Mouse (Mus musculus) ES-E14 (cell line): ENCODE data around the gene Chrm5. TPM values are rescaled to one million over a fixed set of nuclear protein-coding genes. Genes with fewer than 3 reads are reported as not detected.
"Not testable (repeated sequence)": the region's sequence is repeated elsewhere in the genome, so short reads cannot be mapped to it uniquely, and the experiment has no call there.

ENCODE experiments used
- DNase-seq: peaks from one replicate; pipeline ENCODE4 v3.0.0-alpha.2; 2013; ENCODE audit warnings: low read depth, low spot score
- H3K27ac ChIP-seq: 2 replicates; pipeline ENCODE4 v1.5.1; 2012; ENCODE audit warnings: low read depth, mild to moderate bottlenecking, low read length, moderate library complexity, mixed read lengths; ENCODE audit not compliant: poor library complexity, insufficient read depth, severe bottlenecking
- H3K36me3 ChIP-seq: 2 replicates; pipeline ENCODE4 v1.6.1; 2012; ENCODE audit warnings: mild to moderate bottlenecking, low read length, moderate library complexity, mixed read lengths; ENCODE audit not compliant: control insufficient read depth, poor library complexity, insufficient read depth, severe bottlenecking
- H3K4me1 ChIP-seq, 2 experiments: fragments of 150-350 bp in 1 of 2; sonication (generic) in 1 of 2; 2 replicates each; pipeline ENCODE4 v1.6.1; 2012; ENCODE audit warnings: low read length in 2 of 2, mild to moderate bottlenecking in 1 of 2, mixed read lengths in 1 of 2; ENCODE audit not compliant: control insufficient read depth in 2 of 2, insufficient read depth in 2 of 2, poor library complexity in 1 of 2
- H3K4me3 ChIP-seq, 2 experiments: fragments of 150-350 bp in 1 of 2; sonication (generic) in 1 of 2; 2 replicates each; pipeline ENCODE4 v1.5.1; 2012; ENCODE audit warnings: low read length in 2 of 2, low read depth in 1 of 2, mild to moderate bottlenecking in 1 of 2, mixed read lengths in 1 of 2; ENCODE audit not compliant: insufficient read depth in 1 of 2, poor library complexity in 1 of 2, severe bottlenecking in 1 of 2
- H3K9ac ChIP-seq: 2 replicates; pipeline ENCODE4 v1.6.1; 2012; ENCODE audit warnings: low read depth, mild to moderate bottlenecking, low read length, mixed read lengths; ENCODE audit not compliant: poor library complexity, insufficient read depth, severe bottlenecking
- H3K9me3 ChIP-seq: fragments of 150-350 bp; sonication (generic); 2 replicates; pipeline ENCODE4 v1.6.1; 2012; ENCODE audit warnings: low read depth, mild to moderate bottlenecking, low read length; ENCODE audit not compliant: control insufficient read depth, insufficient read depth
- CHD2 ChIP-seq: IDR thresholded peaks from 2 replicates; pipeline ENCODE4 v1.6.1; 2014; ENCODE audit warnings: mild to moderate bottlenecking, low read depth, low read length, inconsistent platforms
- HCFC1 ChIP-seq: IDR thresholded peaks from 2 replicates; pipeline ENCODE4 v1.6.1; 2012; ENCODE audit warnings: low read length, inconsistent platforms, borderline replicate concordance; ENCODE audit not compliant: insufficient read depth
- MAFK ChIP-seq: IDR thresholded peaks from 2 replicates; pipeline ENCODE4 v1.6.1; 2014; ENCODE audit warnings: mild to moderate bottlenecking, low read depth, low read length, inconsistent platforms; ENCODE audit not compliant: insufficient read depth
- ZC3H11A ChIP-seq: IDR thresholded peaks from 2 replicates; pipeline ENCODE4 v1.6.1; 2012; ENCODE audit warnings: low read depth, mild to moderate bottlenecking, inconsistent platforms, low read length, borderline replicate concordance
- ZNF384 ChIP-seq: IDR thresholded peaks from 2 replicates; pipeline ENCODE4 v1.6.1; 2012; ENCODE audit warnings: low read depth, low read length, inconsistent platforms
- in situ Hi-C, 2 experiments: fragments of 600-800 bp; cut with MboI; formaldehyde crosslinking; loops; one replicate each; pipeline ENCODE4 v1.15.1; 2025; ENCODE audit warnings: low sequenced_read_pairs in 2 of 2, inconsistent platforms in 1 of 2; ENCODE audit not compliant: unreplicated experiment in 2 of 2
- total RNA-seq: library from RNA; depleted of rRNA; stranded (reverse); fragments of 300-350 nt; gene quantifications from 2 replicates; pipeline ENCODE4 v1.2.3, GENCODE M21; 2012

The Chrm5 gene
- total RNA-seq, 1 experiment: not detected

- 0 out of 2 replicates have a peak, but pooled peaks cover 1% of the 10 kb centered on the region for H3K36me3 ChIP-seq
- TF ChIP-seq ZNF384 (no peak), HCFC1 (no peak), CHD2 (no peak), ZC3H11A (no peak), MAFK (no peak)
- no peak overlapping the region for H3K4me3 ChIP-seq
These were observed 11.0 kb downstream of the Chrm5 start for GRCm38 (mm10) chr2:112469542-112469941.

DNA sequence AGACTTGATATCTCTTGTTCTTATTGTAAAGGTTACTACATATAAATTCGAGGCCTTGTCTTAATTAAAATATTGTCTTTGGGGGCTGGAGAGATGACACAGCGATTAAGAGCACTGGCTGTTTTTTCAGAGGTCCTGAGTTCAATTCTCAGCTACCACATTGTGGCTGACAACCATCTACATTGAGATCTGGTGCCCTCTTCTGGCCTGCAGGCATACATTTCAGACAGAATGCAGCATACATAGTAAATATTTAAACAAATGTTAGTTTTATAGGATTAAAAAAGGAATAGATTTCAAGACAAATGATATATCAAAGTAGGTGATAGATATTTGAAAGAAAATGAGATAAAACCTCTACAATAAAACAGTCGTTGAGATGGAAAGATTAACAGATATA is 20.0 kb downstream of the Chrm5 start:
- in situ Hi-C loops: no loop called here
- DNase-seq: no peak
- TF ChIP-seq MAFK (no peak), HCFC1 (no peak), ZNF384 (no peak), CHD2 (no peak), ZC3H11A (no peak)
- peaks cover 6% of the 10 kb centered on the region; the same call in 1 of the 2 replicates for H3K36me3 ChIP-seq
- H3K4me1 ChIP-seq: no peaks in the 10 kb centered on the region
- H3K9me3 ChIP-seq: no peaks in the 10 kb centered on the region
- H3K9ac ChIP-seq: no peak overlapping the region
- no peak overlapping the region for H3K27ac ChIP-seq
- H3K4me3 ChIP-seq: no peak overlapping the region

More at GRCm38 (mm10) chr2:112469542-112469941, 11.0 kb downstream of the Chrm5 start:
- Histone ChIP-seq H3K27ac (no peak overlapping the region), H3K4me1 (no peaks in the 10 kb centered on the region), H3K9ac (no peak overlapping the region), H3K9me3 (no peaks in the 10 kb centered on the region)
- no peak for DNase-seq
- in situ Hi-C loops: no loop called here

- Histone ChIP-seq H3K9me3 (no peaks in the 10 kb centered on the region), H3K27ac (0 out of 2 replicates have a peak within 1 kb of the TSS, but pooled peaks have one; percentile 45), H3K4me1 (no peaks in the 10 kb centered on the region), H3K36me3 (no peaks in the 10 kb centered on the region), H3K9ac (peak within 1 kb of the TSS; percentile 91), H3K4me3 (peak within 1 kb of the TSS; percentile 91 to 98)
- in situ Hi-C loops: no loop called here
- peak; percentile 90 for DNase-seq
- TF ChIP-seq HCFC1 (peak; percentile 87), ZNF384 (no peak), MAFK (peak; percentile 36; the same call in 1 of the 2 replicates)
These were observed 25.6 kb downstream of the Chrm5 start, which contains the start of gene Emc7 for GRCm38 (mm10) chr2:112454862-112455564. Gene Emc7, plus strand, starts transcription at chr2:112454997.

DNA sequence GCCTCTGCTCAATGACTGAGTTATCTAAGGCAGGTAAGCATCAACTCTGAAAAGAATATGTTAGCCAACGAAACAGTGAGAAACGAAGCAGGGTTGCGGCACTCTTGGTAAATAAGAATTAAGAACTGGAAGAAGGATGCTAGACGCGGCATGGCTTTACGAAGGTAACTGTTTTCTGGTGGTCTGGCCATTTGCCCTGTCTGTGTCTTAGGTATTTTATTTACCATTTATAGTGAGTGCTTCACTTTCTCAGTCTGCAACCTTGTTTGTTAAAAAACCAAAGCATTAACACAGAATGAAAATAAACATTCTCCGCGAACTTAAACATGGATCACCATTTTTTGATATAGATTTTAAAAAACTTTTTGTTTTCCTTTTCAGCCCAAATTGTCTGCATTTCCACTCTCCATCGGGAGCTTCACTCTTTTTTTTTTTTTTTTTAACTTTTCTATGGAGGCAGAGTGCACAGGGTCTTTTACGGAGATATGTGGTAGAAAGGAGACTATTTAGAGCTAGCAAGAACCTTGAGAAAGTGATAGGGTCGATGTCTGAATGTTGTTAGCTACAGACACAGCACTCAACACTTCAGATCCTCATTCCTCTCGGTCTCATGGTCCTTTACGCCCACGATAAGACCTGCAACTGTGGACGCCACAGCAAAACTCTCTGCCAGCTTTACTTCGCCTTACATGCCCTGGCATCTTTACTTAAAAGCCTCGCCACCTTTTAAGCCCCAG is 26.3 kb downstream of the Chrm5 start:
- no peak for TF ChIP-seq CHD2
- TF ChIP-seq MAFK: no peak
- no peak for TF ChIP-seq HCFC1
- TF ChIP-seq ZC3H11A: no peak
- TF ChIP-seq ZNF384: no peak
- in situ Hi-C loops: no loop called here
- H3K9me3 ChIP-seq: no peaks in the 10 kb centered on the region
- DNase-seq: no peak
- no peaks in the 10 kb centered on the region for H3K4me1 ChIP-seq
- H3K27ac ChIP-seq: 0 out of 2 replicates have a peak overlapping the region, but pooled peaks have one; percentile 45
- peak overlapping the region; percentile 90 for H3K9ac ChIP-seq
- peak overlapping the region; percentile 91 to 98 for H3K4me3 ChIP-seq
- no peaks in the 10 kb centered on the region for H3K36me3 ChIP-seq

- DNase-seq, in situ Hi-C loops, H3K4me3 ChIP-seq, H3K36me3 ChIP-seq, H3K27ac ChIP-seq, H3K9me3 ChIP-seq, H3K4me1 ChIP-seq, H3K9ac ChIP-seq: not testable (repeated sequence)
These were observed 28.1 kb downstream of the Chrm5 start for GRCm38 (mm10) chr2:112452513-112452912.
